Mouse (Mus musculus) adipocyte (in vitro differentiated cells): ENCODE data around the gene Agpat3.

Source experiments
- DNase-seq: peaks from one replicate; pipeline ENCODE4 v3.0.0-alpha.2; 2016; ENCODE audit warnings: low spot score

Gene Agpat3

DNA sequence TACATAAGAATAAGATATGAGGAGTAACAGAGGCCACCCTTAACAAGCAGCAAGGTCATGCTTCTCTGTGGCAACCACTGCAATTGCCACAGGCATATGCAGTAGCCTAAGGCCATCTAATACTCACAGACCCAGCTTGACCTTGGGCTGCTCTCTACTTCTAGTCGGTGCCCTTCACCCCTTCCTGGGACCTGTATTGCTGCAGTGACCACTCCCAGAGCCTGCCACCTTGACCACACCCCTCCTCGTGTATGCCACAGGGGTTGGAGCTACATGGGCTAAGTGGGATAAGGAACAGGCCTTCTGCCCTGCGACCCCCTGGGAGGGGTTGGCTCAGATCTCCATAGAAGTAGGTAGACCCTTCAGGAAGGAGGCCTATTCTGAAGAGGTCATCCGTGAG, 55.3 kb downstream of the Agpat3 start:
- DNase-seq, result no peak

GRCm38 (mm10) chr10:78296371-78296770, 55.9 kb downstream of the Agpat3 start:
- DNase-seq, result no peak

GRCm38 (mm10) chr10:78293576-78293975, 58.7 kb downstream of the Agpat3 start:
- no peak for DNase-seq

- no peak for DNase-seq
Observed at GRCm38 (mm10) chr10:78292381-78292780, 59.9 kb downstream of the Agpat3 start.

- DNase-seq, result no peak
Observed at GRCm38 (mm10) chr10:78290730-78291535, 61.4 kb downstream of the Agpat3 start.

DNA sequence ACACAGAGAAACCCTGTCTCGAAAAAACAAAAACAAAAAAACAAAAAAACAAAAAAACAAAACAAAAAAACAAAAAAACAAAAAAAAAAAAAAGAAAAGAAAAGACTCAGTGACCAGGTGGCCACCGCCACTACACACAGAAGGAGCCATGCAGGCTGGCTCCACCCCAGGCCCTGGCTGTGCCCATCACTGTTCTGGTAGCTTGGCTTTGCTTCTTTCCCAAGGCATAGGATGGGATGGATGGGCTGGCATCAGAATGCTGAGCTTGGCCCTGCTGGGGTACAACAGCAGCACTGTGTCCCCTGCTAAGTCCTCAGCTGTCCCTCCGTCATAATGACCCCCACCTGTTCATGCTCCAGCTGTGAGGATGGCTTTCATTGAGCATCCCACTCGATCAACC, 63.4 kb downstream of the Agpat3 start:
- DNase-seq, result no peak

- DNase-seq, result no peak
Observed at GRCm38 (mm10) chr10:78288135-78288534, 64.2 kb downstream of the Agpat3 start.

DNA sequence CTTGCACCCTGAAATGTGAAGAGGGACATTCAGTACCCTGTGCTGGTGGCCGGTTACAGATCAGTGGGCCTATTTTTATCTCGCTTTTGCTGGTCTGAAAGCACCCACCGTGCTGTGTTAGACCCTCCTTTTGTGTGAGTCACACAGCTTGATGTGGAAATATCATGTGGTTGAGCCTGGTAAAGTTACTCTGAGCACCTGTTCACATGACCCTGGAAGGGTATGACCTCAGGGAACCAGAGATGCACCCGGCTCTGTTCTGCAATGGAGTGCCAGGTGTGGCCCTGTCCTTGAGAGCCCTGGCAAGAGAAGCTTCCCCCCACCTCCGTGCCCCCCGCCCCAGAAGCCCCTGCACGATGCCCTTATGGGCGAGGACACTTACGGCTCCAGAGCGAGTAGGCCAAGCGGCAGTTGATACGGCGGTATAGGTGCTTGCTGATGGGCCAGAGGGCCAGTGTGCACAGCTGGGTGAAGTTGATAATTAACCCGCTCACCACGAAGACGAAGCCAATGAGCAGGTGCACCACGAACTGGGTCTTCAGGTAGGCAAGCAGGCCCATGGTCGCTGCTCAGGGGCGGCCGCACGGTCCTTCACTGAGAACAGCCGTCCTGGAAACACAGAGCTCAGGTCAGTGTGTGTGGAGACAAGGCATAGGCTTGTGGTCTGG, 64.7 kb downstream of the Agpat3 start:
- DNase-seq, result no peak

- no peak for DNase-seq
Observed at GRCm38 (mm10) chr10:78285959-78286358, 66.3 kb downstream of the Agpat3 start.

DNA sequence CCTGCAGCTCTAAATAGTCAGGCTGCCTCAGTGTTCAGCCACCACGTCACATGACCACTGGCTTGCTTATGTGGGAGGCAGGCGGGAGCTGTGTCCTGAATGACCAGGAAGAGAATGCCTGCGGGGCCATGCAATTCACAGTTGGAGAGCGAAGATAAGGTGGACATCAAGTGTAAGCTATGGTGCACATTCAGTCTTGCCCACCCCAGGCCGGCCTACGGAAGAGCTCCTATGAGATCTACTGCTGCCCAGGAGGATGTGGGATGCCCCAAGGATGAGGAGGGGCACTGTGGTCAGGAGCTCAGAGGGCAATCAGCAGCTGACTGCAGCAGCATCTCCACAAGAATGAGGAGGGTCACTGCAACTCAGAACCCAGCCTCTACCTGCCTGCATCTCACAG, 66.9 kb downstream of the Agpat3 start:
- DNase-seq, result no peak

GRCm38 (mm10) chr10:78284812-78285211, 67.5 kb downstream of the Agpat3 start:
- DNase-seq, result no peak

- DNase-seq, result no peak
Observed at GRCm38 (mm10) chr10:78282411-78282810, 69.9 kb downstream of the Agpat3 start.

GRCm38 (mm10) chr10:78280486-78280885, 71.8 kb downstream of the Agpat3 start:
- DNase-seq, result no peak

- DNase-seq, result peak; percentile 52
Observed at GRCm38 (mm10) chr10:78279210-78279609, 73.1 kb downstream of the Agpat3 start.

DNA sequence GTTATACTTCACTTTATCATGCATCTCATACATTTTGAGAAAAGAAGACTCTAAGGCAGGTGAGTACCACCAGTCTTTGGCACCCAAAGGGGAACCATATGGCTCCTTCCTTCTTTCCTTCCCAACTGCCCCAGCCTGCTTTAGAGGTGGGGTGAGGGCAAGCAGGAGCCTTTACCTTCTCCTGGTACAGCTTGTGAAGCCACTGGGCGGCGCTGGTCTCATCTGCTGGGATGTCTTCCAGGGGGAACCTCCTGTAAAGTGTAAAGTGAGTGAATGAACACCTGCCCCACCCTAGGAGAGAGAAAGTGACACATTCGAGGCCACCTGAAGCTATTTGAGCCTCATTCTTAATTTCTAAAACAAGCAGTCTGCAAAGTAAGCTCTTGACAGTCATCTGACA, 74.5 kb downstream of the Agpat3 start:
- no peak for DNase-seq

DNA sequence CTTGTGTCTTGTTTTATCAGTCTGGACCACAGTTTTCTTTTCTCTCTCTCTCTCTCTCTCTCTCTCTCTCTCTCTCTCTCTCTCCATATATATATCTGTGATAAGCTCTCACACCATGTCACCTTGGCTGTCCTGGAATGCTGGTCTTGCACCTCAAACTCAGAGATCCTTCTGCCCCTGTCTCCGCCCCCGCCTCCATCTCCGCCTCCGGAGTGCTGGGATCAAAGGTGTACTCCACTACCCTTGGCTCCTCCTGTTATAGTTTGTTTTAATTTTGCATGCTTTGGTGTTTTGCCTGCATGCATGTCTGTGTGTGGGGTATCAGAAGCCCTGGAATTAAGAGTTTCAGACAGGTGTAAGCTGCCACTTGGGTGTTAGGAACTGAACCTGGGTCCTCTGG, 76.0 kb downstream of the Agpat3 start:
- no peak for DNase-seq

GRCm38 (mm10) chr10:78272932-78273331, 79.4 kb downstream of the Agpat3 start:
- DNase-seq, result no peak

- no peak for DNase-seq
Observed at GRCm38 (mm10) chr10:78265881-78266280, 86.4 kb downstream of the Agpat3 start.

DNA sequence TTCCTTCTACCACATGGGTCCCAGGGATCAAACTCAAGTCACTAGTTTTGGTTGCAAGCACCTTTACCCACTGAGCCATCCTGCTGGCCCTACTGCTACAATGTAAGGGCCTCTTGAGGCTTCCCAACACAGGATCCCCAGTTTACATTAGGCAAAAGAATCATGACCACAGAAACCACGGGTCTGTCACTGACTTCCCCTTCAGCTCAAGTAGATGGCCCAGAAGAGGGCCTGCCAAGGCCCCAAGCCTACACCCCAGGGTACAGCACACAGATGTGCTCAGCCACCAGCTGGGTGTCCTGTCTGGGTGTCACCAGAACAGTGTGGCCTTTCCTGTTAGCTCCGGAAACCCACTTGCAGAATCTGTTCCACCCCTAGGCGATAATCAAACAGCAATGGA, 87.6 kb downstream of the Agpat3 start:
- no peak for DNase-seq

DNA sequence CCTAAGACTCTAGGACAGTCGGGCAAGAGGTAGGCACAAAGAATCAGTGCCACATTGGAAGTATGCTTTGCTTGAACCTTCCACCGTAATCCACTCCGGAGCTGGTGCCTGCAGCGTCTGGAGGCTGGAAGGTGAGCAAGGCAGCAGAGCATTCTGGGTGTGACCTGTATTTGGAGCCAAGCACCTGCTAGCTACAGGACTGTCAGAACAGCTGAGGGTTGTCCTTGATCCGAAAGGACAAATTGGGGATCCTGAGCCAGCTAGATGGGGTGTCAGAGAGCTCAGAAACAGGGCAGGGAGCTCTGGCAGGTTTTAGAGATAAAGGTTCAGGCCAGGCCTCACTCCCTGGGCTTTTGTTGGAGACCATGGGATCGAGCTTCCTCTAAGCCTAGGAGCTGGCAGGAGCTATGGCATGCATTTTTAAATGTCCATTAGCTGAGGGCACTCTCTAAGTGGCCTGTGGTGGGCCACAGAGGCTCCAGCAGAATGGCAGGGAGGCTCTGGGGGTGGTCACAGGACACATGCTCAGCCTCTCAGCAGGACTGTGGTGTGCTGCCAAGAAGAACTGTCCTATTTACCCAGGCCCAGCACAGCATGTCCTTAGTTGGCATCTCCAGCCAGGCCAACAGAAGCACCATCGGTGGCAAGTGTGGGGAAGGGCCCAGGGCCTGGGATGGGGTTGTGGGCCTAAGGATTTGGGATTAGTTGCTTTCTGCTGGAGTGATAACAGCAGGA, 91.2 kb downstream of the Agpat3 start:
- no peak for DNase-seq

DNA sequence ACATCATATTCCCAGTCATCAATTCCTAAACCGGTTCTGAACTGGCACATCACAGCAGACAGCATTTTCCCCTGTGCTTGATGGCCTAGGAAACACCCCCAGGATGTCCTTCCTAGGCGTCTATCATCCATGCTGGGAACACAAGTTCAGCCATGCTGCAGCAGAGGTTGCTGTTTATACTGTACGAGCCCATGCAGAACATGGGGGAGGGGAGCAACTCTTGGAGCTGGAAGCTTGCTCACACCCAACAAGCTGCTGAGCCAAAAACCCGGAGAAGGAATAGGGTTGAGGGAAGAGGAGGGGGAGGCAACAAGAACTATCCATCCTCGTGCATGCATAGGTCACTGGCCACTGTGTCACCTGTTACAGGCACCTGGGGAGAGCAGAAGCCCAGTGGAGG, 92.0 kb downstream of the Agpat3 start:
- DNase-seq, result peak; percentile 24

GRCm38 (mm10) chr10:78259702-78260101, 92.6 kb downstream of the Agpat3 start:
- no peak for DNase-seq

DNA sequence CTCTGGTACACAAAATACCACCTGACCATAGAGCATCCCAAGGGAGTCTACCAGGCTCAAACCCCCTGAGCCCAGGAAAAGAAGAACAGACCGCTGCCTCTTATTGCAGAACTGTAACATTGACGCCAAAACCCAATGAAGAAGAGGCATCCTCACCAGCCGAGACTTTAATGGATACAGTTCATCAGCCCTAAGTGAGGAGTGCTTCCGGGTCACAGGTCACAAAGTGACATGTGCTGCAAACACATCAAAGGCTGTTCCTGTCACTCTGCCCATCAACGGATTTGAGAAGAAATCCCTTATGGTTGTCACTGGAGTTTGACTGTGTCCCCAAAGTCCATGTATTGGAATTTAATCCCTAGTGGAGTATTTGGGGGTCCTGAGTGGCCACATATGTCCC, 93.1 kb downstream of the Agpat3 start:
- DNase-seq, result no peak
